In genomic region chr17:84675951-84676366, GRCm38 (mm10) we compare ENCODE assay signal across 9 mouse cellular contexts. TPM values are rescaled to one million over a fixed set of nuclear protein-coding genes. Genes with fewer than 3 reads are reported as not detected.
A peak's percentile ranks its signal among the peaks of the same experiment; 100 is the strongest.
DNase-seq lines count a peak whose midpoint lies in the region; ATAC-seq and TF ChIP-seq lines count a peak whose summit lies in the region.
"Had no signal": no experiment of that assay in that cellular context is flagged by ENCODE, and none has a peak within 500 bp of the region (broad histone marks: within the 10 kb centered on the region; RNA-seq: fewer than 3 reads in every experiment).

Gene Abcg8 (plus strand): TSS chr17:84676302.

- no peak for DNase-seq in layer of hippocampus, adult 2 months (ENCODE audit: low spot score in 2 of 2)
- DNase-seq in layer of hippocampus, adult 11-12 months (ENCODE audit: low spot score), result no peak
- no peak for DNase-seq in MN1 (ENCODE audit: low spot score)
- DNase-seq in thymus, postnatal 4 days, result no peak

- H3K9me3 ChIP-seq in embryonic facial prominence, embryonic 12.5 days, result no peaks in the 10 kb centered on the region
- H3K9me3 ChIP-seq in hindbrain, embryonic 13.5 days, result no peaks in the 10 kb centered on the region
- no peaks in the 10 kb centered on the region for H3K9me3 ChIP-seq in liver, embryonic 16.5 days (replicated peaks; ENCODE audit: control insufficient read depth, low read length)
- H3K9me3 ChIP-seq in neural tube, embryonic 15.5 days (replicated peaks), result no peaks in the 10 kb centered on the region

- WGBS in embryonic facial prominence, embryonic 12.5 days, result 3% methylated on average over 24 of the region's 24 CpGs
- WGBS in hindbrain, embryonic 13.5 days, result 1% methylated on average over 24 of the region's 24 CpGs
- WGBS in liver, embryonic 16.5 days (ENCODE audit: insufficient replicate concordance), result 3% methylated on average over 24 of the region's 24 CpGs
- WGBS in neural tube, embryonic 15.5 days, result 3% methylated on average over 24 of the region's 24 CpGs

- H3K36me3 ChIP-seq in embryonic facial prominence, embryonic 12.5 days, result no peaks in the 10 kb centered on the region
- no peaks in the 10 kb centered on the region for H3K36me3 ChIP-seq in hindbrain, embryonic 13.5 days
- no peaks in the 10 kb centered on the region for H3K36me3 ChIP-seq in liver, embryonic 16.5 days (ENCODE audit: control insufficient read depth, insufficient read depth)
- H3K36me3 ChIP-seq in neural tube, embryonic 15.5 days, result no peaks in the 10 kb centered on the region

- H3K4me1 ChIP-seq in embryonic facial prominence, embryonic 12.5 days, result peaks cover 26% of the 10 kb centered on the region; the same call in 1 of the 2 replicates
- H3K4me1 ChIP-seq in hindbrain, embryonic 13.5 days (replicated peaks), result peaks cover 8% of the 10 kb centered on the region
- no peaks in the 10 kb centered on the region for H3K4me1 ChIP-seq in liver, embryonic 16.5 days (ENCODE audit: control insufficient read depth, low read depth, low read length)
- H3K4me1 ChIP-seq in neural tube, embryonic 15.5 days, result peaks cover 7% of the 10 kb centered on the region

- peak within 1 kb of the TSS; percentile 38; the same call in 1 of the 2 replicates for H3K4me3 ChIP-seq in layer of hippocampus, adult 2 months
- H3K4me3 ChIP-seq in embryonic facial prominence, embryonic 12.5 days, result peak within 1 kb of the TSS; percentile 28
- peak within 1 kb of the TSS; percentile 37 for H3K4me3 ChIP-seq in hindbrain, embryonic 13.5 days
- peak within 1 kb of the TSS; percentile 33 for H3K4me3 ChIP-seq in liver, embryonic 16.5 days (ENCODE audit: low read depth, low read length)
- peak within 1 kb of the TSS; percentile 31 for H3K4me3 ChIP-seq in neural tube, embryonic 15.5 days (replicated peaks)

- no peak for TF ChIP-seq CTCF in layer of hippocampus, adult 2 months (conservative IDR thresholded peaks at IDR 0.05)

- H3K9ac ChIP-seq in embryonic facial prominence, embryonic 12.5 days, result peak within 1 kb of the TSS; percentile 35
- H3K9ac ChIP-seq in hindbrain, embryonic 13.5 days, result peak within 1 kb of the TSS; percentile 63; the same call in 1 of the 2 replicates
- H3K9ac ChIP-seq in liver, embryonic 16.5 days (ENCODE audit: low read depth, low read length), result no peak within 1 kb of the TSS
- H3K9ac ChIP-seq in neural tube, embryonic 15.5 days (replicated peaks), result no peak within 1 kb of the TSS

- H3K4me2 ChIP-seq in embryonic facial prominence, embryonic 12.5 days (replicated peaks), result peak within 1 kb of the TSS; percentile 53
- peak within 1 kb of the TSS; percentile 62 for H3K4me2 ChIP-seq in hindbrain, embryonic 13.5 days
- H3K4me2 ChIP-seq in liver, embryonic 16.5 days (ENCODE audit: low read depth, low read length), result peak within 1 kb of the TSS; percentile 50
- H3K4me2 ChIP-seq in neural tube, embryonic 15.5 days, result peak within 1 kb of the TSS; percentile 61

- no peak for ATAC-seq in embryonic facial prominence, embryonic 12.5 days (ENCODE audit: insufficient number of reproducible peaks, insufficient read depth, low FRiP score, low TSS enrichment)
- ATAC-seq in hindbrain, embryonic 13.5 days (ENCODE audit: low FRiP score), result 0 out of 2 replicates have a peak, but pooled peaks have one; percentile 7
- peak; percentile 24; the same call in 1 of the 2 replicates for ATAC-seq in liver, embryonic 16.5 days (ENCODE audit: low read depth)
- peak; percentile 35; the same call in 1 of the 2 replicates for ATAC-seq in neural tube, embryonic 15.5 days (ENCODE audit: low FRiP score)

- H3K27me3 ChIP-seq in embryonic facial prominence, embryonic 12.5 days, result no peaks in the 10 kb centered on the region
- H3K27me3 ChIP-seq in hindbrain, embryonic 13.5 days, result peaks cover 35% of the 10 kb centered on the region
- peaks cover 4% of the 10 kb centered on the region for H3K27me3 ChIP-seq in liver, embryonic 16.5 days (ENCODE audit: control insufficient read depth, insufficient read depth, low read depth, low read length)
- H3K27me3 ChIP-seq in neural tube, embryonic 15.5 days (replicated peaks), result peaks cover 11% of the 10 kb centered on the region

- H3K27ac ChIP-seq in layer of hippocampus, adult 2 months, result no peak within 1 kb of the TSS
- H3K27ac ChIP-seq in embryonic facial prominence, embryonic 12.5 days, result no peak within 1 kb of the TSS
- H3K27ac ChIP-seq in hindbrain, embryonic 13.5 days, result no peak within 1 kb of the TSS
- H3K27ac ChIP-seq in liver, embryonic 16.5 days (ENCODE audit: low read length), result no peak within 1 kb of the TSS
- H3K27ac ChIP-seq in neural tube, embryonic 15.5 days (replicated peaks), result no peak within 1 kb of the TSS

RNA-seq across cellular contexts. Expression of gene Abcg8, which starts in this region (rescaled TPM):
- total RNA-seq in layer of hippocampus, adult 2 months (2021), result not detected
- polyA plus RNA-seq in embryonic facial prominence, embryonic 12.5 days (2016; fragmentation: Nextera tagmentation; extraction: Ambion mirVana), result 0.09 and 0.19 TPM in 2 replicates
- 0.13 and 0.19 TPM in 2 replicates for polyA plus RNA-seq in hindbrain, embryonic 13.5 days (2015; fragmentation: Nextera tagmentation; extraction: Ambion mirVana)
- polyA plus RNA-seq in liver, embryonic 16.5 days (2015; fragmentation: Nextera tagmentation; extraction: Ambion mirVana), result 0.55 and 0.58 TPM in 2 replicates
- 0.08 TPM in 1 of 2 replicates, not detected in the other for polyA plus RNA-seq in neural tube, embryonic 15.5 days (2015; fragmentation: Nextera tagmentation; extraction: Ambion mirVana)
- total RNA-seq: layer of hippocampus, postnatal 10 days had no signal

Comparison
In these comparisons a context has a peak if more than half of its experiments do, and no peak if none do; other contexts are left out.
1. Peak in ATAC-seq, H3K4me3 ChIP-seq, H3K9ac ChIP-seq and H3K4me2 ChIP-seq in hindbrain, embryonic 13.5 days; RNA of the gene not detected or under 1 TPM.
2. Peak in ATAC-seq, H3K4me3 ChIP-seq and H3K4me2 ChIP-seq in liver, embryonic 16.5 days; RNA of the gene not detected or under 1 TPM.
3. Peak in ATAC-seq, H3K4me3 ChIP-seq and H3K4me2 ChIP-seq in neural tube, embryonic 15.5 days; RNA of the gene not detected or under 1 TPM.